Mouse (Mus musculus) urinary bladder, postnatal 10 days (tissue): ENCODE data around the gene Pdcd4.

ENCODE experiments used
- DNase-seq: peaks from one replicate; pipeline ENCODE4 v3.0.0; 2022; ENCODE audit warnings: low spot score

Gene Pdcd4

GRCm38 (mm10) chr19:53892061-53892460 is at the start of gene Pdcd4:
TSS of gene Pdcd4 (plus strand) at chr19:53892231.
- no peak for DNase-seq

DNA sequence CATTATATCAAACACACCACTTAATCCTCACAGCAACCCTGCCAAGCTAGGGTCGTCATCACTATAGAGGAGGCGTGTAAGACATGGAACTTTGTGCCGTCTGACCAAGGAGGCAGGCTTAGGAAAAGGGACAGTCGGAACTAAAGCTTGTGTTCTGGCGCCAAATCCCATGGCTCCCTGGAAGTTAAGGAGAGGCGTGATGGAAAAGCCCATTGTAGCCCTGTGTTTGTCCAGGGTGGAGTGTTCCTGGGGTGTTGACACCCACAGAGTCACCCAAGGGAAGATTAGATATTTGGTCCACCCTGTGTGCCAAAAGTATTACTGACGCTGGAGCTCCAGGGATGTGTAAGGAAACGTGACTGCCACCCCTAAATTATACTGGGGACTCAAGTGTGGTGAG is 48.1 kb upstream of the Pdcd4 start:
- no peak for DNase-seq

GRCm38 (mm10) chr19:53848272-53848995 is 43.6 kb upstream of the Pdcd4 start:
- no peak for DNase-seq

- DNase-seq: peak; percentile 50
These were observed 41.7 kb upstream of the Pdcd4 start for GRCm38 (mm10) chr19:53850166-53850922.

DNA sequence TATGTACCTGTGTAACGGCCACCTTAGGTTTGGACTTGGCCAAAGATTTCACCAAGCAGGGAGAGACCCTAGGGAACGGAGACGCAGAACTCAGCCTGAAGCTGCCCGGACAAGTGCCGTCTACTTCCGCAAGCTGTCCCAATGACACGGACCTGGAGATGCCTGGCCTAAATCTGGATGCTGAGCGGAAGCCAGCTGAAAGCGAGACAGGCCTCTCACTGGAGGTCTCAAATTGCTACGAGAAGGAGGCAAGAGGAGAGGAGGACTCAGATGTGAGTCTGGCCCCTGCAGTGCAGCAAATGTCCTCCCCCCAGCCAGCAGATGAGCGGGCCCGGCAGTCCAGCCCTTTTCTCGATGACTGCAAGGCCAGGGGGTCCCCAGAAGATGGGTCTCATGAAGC is 40.7 kb upstream of the Pdcd4 start:
- no peak for DNase-seq

DNA sequence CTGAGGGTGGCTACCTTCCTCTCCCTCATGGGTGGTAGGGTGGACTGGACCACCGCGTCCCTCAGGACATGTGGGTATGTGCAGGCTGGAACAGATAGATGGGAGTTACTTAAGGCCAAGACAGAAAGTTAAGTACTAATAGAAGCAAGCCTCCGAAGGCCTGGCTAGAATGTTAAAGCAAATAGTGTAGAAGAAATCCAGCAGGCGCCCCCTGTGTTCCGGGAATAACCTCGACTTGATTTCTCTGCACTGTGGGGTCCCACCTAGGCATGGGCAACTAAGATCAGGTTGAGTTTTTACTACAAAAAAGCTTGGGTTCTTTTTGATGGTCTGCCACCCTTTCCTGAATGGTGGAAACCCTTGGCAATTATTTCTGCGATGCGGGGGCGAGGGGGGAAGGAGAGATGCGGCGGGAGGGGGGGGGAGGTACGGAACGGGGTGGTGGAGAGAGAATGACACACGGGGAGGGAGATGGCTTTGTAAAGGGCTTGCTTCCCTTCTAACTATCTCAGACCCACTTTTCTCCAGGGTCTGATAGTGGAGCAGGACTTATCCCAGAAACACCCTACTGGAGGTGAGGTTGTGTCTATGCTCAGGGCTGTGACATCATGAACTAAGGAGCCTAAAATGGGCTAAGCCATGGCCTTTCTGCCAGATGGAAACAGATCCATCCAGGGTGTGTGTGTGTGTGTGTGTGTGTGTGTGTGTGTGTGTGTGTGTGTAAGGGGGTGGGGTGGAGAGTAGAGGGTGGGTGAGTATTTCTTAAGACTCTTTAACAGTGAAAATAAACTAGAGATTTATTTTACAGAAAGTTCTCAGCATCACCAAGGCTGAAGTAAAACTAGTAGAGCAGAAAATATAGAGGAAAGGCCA is 40.0 kb upstream of the Pdcd4 start:
- no peak for DNase-seq

GRCm38 (mm10) chr19:53852699-53853451 is 39.2 kb upstream of the Pdcd4 start:
- DNase-seq: no peak

GRCm38 (mm10) chr19:53854978-53855377 is 37.1 kb upstream of the Pdcd4 start:
- DNase-seq: no peak

DNA sequence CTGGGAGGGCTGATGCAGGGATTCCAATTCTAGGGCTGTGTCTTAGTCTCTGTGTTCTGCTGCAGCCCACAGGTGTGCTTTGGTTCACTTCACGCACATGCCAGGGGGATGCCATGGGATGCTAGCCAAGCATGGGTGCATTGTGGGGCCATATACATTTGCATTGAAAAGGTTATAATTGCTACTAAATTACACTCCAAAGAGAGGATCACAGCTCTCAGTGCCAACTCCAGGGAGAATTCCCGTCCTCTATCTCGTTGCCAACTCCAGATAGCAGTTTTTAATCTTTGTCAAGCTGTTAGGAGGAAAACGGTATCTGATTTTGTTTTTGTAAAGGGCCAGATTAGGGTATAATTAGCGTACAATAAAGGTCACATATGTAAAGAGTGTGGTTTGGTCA is 36.2 kb upstream of the Pdcd4 start:
- DNase-seq: no peak

DNA sequence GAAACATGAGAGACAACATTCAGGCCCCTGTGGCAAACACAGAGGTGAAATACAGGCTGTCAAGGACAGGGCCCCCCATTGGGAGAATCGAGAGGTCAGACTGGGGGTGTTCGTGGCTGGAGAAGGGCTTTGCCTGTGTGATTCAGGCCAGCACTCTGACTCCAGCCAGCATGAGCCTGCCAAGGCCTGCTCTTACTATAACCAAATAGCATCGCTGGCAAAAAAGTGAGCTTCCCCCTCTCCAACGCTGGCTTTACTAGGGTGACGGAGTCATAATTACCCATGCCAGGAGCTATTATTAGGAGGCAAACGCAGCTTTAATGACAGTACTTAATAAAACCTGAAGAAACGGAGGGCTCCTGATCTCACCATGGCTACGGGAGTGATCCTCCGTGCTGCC is 35.2 kb upstream of the Pdcd4 start:
- no peak for DNase-seq

DNA sequence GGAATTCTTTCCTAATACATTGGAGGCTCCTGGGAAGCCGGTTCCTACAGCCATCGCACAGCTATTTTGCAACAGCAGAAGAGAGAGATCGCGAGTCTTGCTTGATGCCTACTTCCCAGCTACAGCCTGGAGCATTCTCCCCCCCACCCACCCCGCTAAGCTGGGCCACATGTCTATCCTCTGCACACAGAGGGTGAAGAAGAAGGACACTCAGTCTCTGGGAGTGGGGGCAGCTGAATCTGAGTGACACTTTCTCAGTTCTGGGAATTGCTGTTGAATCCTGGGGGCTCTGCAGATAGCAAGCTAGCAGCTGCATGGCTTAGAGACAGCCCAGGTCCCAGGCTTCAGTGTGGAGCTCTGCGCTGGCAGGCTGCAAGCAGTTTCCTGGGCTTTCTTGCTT is 34.1 kb upstream of the Pdcd4 start:
- no peak for DNase-seq

- DNase-seq: no peak
These were observed 32.9 kb upstream of the Pdcd4 start for GRCm38 (mm10) chr19:53859149-53859548.

GRCm38 (mm10) chr19:53859593-53859992 is 32.4 kb upstream of the Pdcd4 start:
- DNase-seq: no peak

- no peak for DNase-seq
These were observed 30.7 kb upstream of the Pdcd4 start for GRCm38 (mm10) chr19:53861346-53861745.

DNA sequence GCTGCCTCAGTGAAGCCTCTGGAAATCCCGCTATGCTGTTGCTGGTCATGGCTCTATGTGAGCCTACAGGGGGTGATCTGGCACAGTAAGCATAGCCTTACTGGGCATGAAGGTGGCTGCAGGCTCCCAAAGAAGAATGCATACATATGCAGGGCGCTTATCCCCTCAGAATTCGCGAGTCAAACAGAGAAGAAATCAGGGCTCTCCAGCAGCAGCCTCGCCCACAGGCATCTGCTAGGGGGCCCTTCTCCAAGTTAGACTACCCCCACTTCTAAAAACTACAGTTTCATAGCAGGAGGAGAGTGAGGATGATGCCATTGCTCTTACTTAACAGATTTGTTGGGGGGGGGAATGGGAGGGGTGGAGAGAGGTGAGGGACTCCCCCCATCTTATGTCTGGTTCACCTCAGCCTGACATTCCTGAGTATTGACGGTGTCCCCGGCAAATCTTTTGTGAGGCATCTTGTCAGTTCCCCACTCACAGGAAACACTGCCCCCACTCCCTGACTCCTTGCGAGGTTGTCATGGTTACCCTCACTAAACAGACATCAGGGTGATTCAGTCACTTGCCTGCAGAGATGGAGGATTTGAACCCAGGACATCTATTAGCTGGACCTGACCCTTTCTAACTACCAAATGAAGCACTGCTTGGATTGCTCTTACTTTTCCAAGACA is 29.3 kb upstream of the Pdcd4 start:
- DNase-seq: no peak

- DNase-seq: no peak
These were observed 24.8 kb upstream of the Pdcd4 start for GRCm38 (mm10) chr19:53867238-53867637.

DNA sequence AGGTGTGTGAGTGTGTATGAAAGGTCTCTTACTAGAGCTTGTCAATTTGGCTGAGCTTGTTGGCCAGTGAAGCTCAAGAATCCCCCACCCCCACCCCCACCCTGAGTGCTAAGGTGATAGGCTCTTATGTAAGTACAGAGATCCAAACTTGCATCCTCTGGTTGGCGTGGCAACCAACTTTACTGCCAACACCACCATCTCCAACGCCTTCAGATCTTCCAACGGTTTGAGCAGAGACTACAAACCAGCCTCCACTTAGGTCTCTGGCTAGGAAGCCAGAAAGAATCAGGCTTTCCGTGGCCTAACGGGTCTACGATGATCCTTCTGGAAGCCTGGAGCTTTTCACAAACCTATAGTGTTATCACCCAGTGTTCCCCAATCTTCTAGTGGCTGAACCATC is 23.9 kb upstream of the Pdcd4 start:
- DNase-seq: no peak

- DNase-seq: no peak
These were observed 23.2 kb upstream of the Pdcd4 start for GRCm38 (mm10) chr19:53868796-53869195.

GRCm38 (mm10) chr19:53869427-53870385 is 22.3 kb upstream of the Pdcd4 start:
- no peak for DNase-seq

DNA sequence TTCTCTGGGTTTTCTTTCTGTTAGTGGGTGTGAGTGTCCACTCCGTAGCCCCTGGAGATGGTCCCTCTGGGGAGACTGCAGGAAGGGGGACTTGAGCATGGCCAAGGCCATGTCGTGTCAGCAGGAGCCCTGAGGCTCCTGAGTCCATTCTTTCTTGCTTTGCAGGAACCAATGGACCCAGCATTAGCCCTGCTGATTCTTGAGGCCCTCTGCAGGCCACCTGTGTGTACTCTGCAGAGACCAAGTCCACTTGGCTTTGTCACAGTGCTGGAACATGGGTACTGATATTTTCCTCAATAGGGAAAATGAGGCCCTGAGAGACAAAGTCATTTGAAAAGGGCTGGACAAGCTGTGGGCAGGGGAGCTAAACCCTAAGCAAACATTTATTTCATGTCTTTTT is 21.5 kb upstream of the Pdcd4 start:
- no peak for DNase-seq
